9 mouse cellular contexts compared by ENCODE assay signal in genomic region chr14:45772665-45773277, GRCm38 (mm10).
DNase-seq lines count a peak whose midpoint lies in the region; ATAC-seq and TF ChIP-seq lines count a peak whose summit lies in the region.
"Had no signal": no experiment of that assay in that cellular context is flagged by ENCODE, and none has a peak within 500 bp of the region (broad histone marks: within the 10 kb centered on the region; RNA-seq: fewer than 3 reads in every experiment).

No protein-coding gene starts in this region.

- TF ChIP-seq CTCF in bone marrow, adult 2 months (IDR thresholded peaks at IDR 0.05; ENCODE audit: control insufficient read depth, insufficient read depth, low read length): peak; percentile 49
- TF ChIP-seq CTCF in embryonic fibroblast, embryonic 13.5 days (IDR thresholded peaks at IDR 0.05; ENCODE audit: borderline replicate concordance, insufficient read depth, low read length): peak; percentile 57
- TF ChIP-seq CTCF in kidney, postnatal 0 days (IDR thresholded peaks at IDR 0.05; ENCODE audit: low read depth): peak; percentile 98
- TF ChIP-seq CTCF in liver, adult 2 months (IDR thresholded peaks at IDR 0.05; ENCODE audit: low read depth, low read length): peak; percentile 86

- no peaks in the 10 kb centered on the region for H3K9me3 ChIP-seq in heart, embryonic 13.5 days
- H3K9me3 ChIP-seq in kidney, postnatal 0 days (replicated peaks; ENCODE audit: low read length): no peaks in the 10 kb centered on the region
- H3K9me3 ChIP-seq in neural tube, embryonic 11.5 days (ENCODE audit: control insufficient read depth, low read length): no peaks in the 10 kb centered on the region

- no peak for ATAC-seq in heart, embryonic 13.5 days (ENCODE audit: extremely low read depth, insufficient number of reproducible peaks, low FRiP score, low TSS enrichment)
- peak; percentile 92 for ATAC-seq in kidney, postnatal 0 days (replicated peaks; ENCODE audit: low FRiP score, low read depth)
- ATAC-seq in neural tube, embryonic 11.5 days (ENCODE audit: insufficient read depth, low FRiP score, low TSS enrichment): peak; percentile 74

- WGBS in bone marrow, adult 2 months: 20% methylated on average over 19 of the region's 19 CpGs
- 10% methylated on average over 19 of the region's 19 CpGs for WGBS in heart, embryonic 13.5 days
- WGBS in kidney, postnatal 0 days: 7% methylated on average over 19 of the region's 19 CpGs
- WGBS in liver, adult 2 months: 14% methylated on average over 19 of the region's 19 CpGs
- 22% methylated on average over 19 of the region's 19 CpGs for WGBS in neural tube, embryonic 11.5 days

- H3K27ac ChIP-seq in bone marrow, adult 2 months (ENCODE audit: control insufficient read depth, insufficient read depth, low read depth, low read length, poor library complexity): no peak overlapping the region
- H3K27ac ChIP-seq in embryonic fibroblast, embryonic 13.5 days (ENCODE audit: insufficient read depth, low read length): no peak overlapping the region
- no peak overlapping the region for H3K27ac ChIP-seq in heart, embryonic 13.5 days (replicated peaks)
- no peak overlapping the region for H3K27ac ChIP-seq in kidney, postnatal 0 days
- no peak overlapping the region for H3K27ac ChIP-seq in liver, adult 2 months (replicated peaks; ENCODE audit: insufficient read depth, low read depth, low read length)
- H3K27ac ChIP-seq in neural tube, embryonic 11.5 days (ENCODE audit: low read depth, low read length): no peak overlapping the region

- H3K79me2 ChIP-seq in liver, adult 2 months (ENCODE audit: control insufficient read depth, insufficient read depth, low read length): no peaks in the 10 kb centered on the region

- peak overlapping the region; percentile 65 for H3K4me2 ChIP-seq in heart, embryonic 13.5 days
- peak overlapping the region; percentile 48 for H3K4me2 ChIP-seq in kidney, postnatal 0 days (ENCODE audit: low read length)
- H3K4me2 ChIP-seq in neural tube, embryonic 11.5 days (ENCODE audit: low read depth): no peak overlapping the region; the same call in 1 of the 2 replicates

- DNase-seq in A20 (ENCODE audit: low read depth, low spot score): peak; percentile 48
- DNase-seq in kidney, postnatal 0 days (ENCODE audit: low spot score): peak; percentile 89
- DNase-seq in liver, adult 2 months (ENCODE audit: extremely low read depth, low read depth, low spot score): peak; percentile 34
- peak; percentile 73 for DNase-seq in neural tube, embryonic 11.5 days (ENCODE audit: low spot score)
- peak; percentile 45 to 74 for DNase-seq in urinary bladder, postnatal 4 days (ENCODE audit: low spot score in 2 of 2)

- no peaks in the 10 kb centered on the region for H3K4me1 ChIP-seq in bone marrow, adult 2 months (ENCODE audit: control insufficient read depth, insufficient read depth, low read length)
- H3K4me1 ChIP-seq in embryonic fibroblast, embryonic 13.5 days (ENCODE audit: control insufficient read depth, insufficient read depth, low read length): no peaks in the 10 kb centered on the region
- peaks cover 12% of the 10 kb centered on the region; the same call in 1 of the 2 replicates for H3K4me1 ChIP-seq in heart, embryonic 13.5 days
- no peaks in the 10 kb centered on the region for H3K4me1 ChIP-seq in kidney, postnatal 0 days (replicated peaks; ENCODE audit: insufficient read depth, low read length)
- H3K4me1 ChIP-seq in liver, adult 2 months (ENCODE audit: control insufficient read depth, insufficient read depth, low read length): no peaks in the 10 kb centered on the region
- H3K4me1 ChIP-seq in neural tube, embryonic 11.5 days (ENCODE audit: control insufficient read depth, insufficient read depth, low read length): no peaks in the 10 kb centered on the region

- peak overlapping the region; percentile 61; the same call in 1 of the 2 replicates for H3K9ac ChIP-seq in heart, embryonic 13.5 days
- H3K9ac ChIP-seq in kidney, postnatal 0 days (ENCODE audit: low read depth, low read length): no peak overlapping the region
- no peak overlapping the region for H3K9ac ChIP-seq in liver, adult 2 months (ENCODE audit: low read depth, low read length)
- no peak overlapping the region for H3K9ac ChIP-seq in neural tube, embryonic 11.5 days (ENCODE audit: low read length)

- H3K27me3 ChIP-seq in heart, embryonic 13.5 days (replicated peaks): no peaks in the 10 kb centered on the region; the same call in 1 of the 2 replicates
- no peaks in the 10 kb centered on the region for H3K27me3 ChIP-seq in kidney, postnatal 0 days (ENCODE audit: insufficient read depth, low read length)
- no peaks in the 10 kb centered on the region for H3K27me3 ChIP-seq in liver, adult 2 months (ENCODE audit: control insufficient read depth, insufficient read depth, low read length)
- H3K27me3 ChIP-seq in neural tube, embryonic 11.5 days (ENCODE audit: control insufficient read depth, insufficient read depth, low read length): no peaks in the 10 kb centered on the region

- no peaks in the 10 kb centered on the region for H3K36me3 ChIP-seq in heart, embryonic 13.5 days
- no peaks in the 10 kb centered on the region for H3K36me3 ChIP-seq in kidney, postnatal 0 days (ENCODE audit: insufficient read depth, low read length)
- no peaks in the 10 kb centered on the region for H3K36me3 ChIP-seq in liver, adult 2 months (ENCODE audit: control insufficient read depth, insufficient read depth, low read length)
- H3K36me3 ChIP-seq in neural tube, embryonic 11.5 days (ENCODE audit: control insufficient read depth, insufficient read depth, low read length): no peaks in the 10 kb centered on the region

- no peak overlapping the region for H3K4me3 ChIP-seq in bone marrow, adult 2 months (replicated peaks; ENCODE audit: control insufficient read depth, low read depth, low read length)
- no peak overlapping the region for H3K4me3 ChIP-seq in embryonic fibroblast, embryonic 13.5 days (ENCODE audit: insufficient read depth, low read length)
- H3K4me3 ChIP-seq in heart, embryonic 13.5 days: peak overlapping the region; percentile 40
- H3K4me3 ChIP-seq in kidney, postnatal 0 days (replicated peaks; ENCODE audit: low read depth, low read length): no peak overlapping the region
- no peak overlapping the region for H3K4me3 ChIP-seq in liver, adult 2 months (ENCODE audit: insufficient read depth, low read depth, low read length)
- H3K4me3 ChIP-seq in neural tube, embryonic 11.5 days (ENCODE audit: low read depth, low read length): no peak overlapping the region
- H3K4me3 ChIP-seq: erythroblast, embryonic 14.5 days had no signal

- no peak for TF ChIP-seq POLR2A in bone marrow, adult 2 months (IDR thresholded peaks at IDR 0.05; ENCODE audit: borderline replicate concordance, control insufficient read depth, low read depth, low read length)
- no peak; the same call in 1 of the 2 replicates for TF ChIP-seq POLR2A in embryonic fibroblast, embryonic 13.5 days (IDR thresholded peaks at IDR 0.05; ENCODE audit: low read depth, low read length)
- no peak for TF ChIP-seq POLR2A in liver, adult 2 months (IDR thresholded peaks at IDR 0.05; ENCODE audit: extremely low read depth, insufficient read depth, low read length)

Comparison
In these comparisons a context has a peak if more than half of its experiments do, and no peak if none do; other contexts are left out.
1. DNase-seq: peak in every context shown above with its lines; median percentile 89 in kidney, postnatal 0 days; 73 in neural tube, embryonic 11.5 days; 60 in urinary bladder, postnatal 4 days; 48 in A20; 34 in liver, adult 2 months.